Mouse (Mus musculus) CH12.LX (cell line): ENCODE results near the gene Luc7l. TPM values are rescaled to one million over a fixed set of nuclear protein-coding genes. Genes with fewer than 3 reads are reported as not detected.

ENCODE experiments used
- DNase-seq: peaks from one replicate; pipeline ENCODE4 v3.0.0-alpha.2; 2013; ENCODE audit errors: extremely low read depth
- H3K27ac ChIP-seq: 2 replicates; pipeline ENCODE4 v1.5.1; 2012; ENCODE audit warnings: low read depth, mild to moderate bottlenecking, control low read depth, moderate library complexity; ENCODE audit not compliant: insufficient read depth
- H3K27me3 ChIP-seq: replicated peaks from 2 replicates; pipeline ENCODE3; 2012; ENCODE audit warnings: inconsistent platforms
- H3K36me3 ChIP-seq, 2 experiments: replicated peaks in 1 of 2; 2 replicates each; pipeline versions ENCODE3 to v1.6.1; 2012; ENCODE audit warnings: inconsistent platforms in 1 of 2, low read length in 1 of 2, mild to moderate bottlenecking in 1 of 2, mixed read lengths in 1 of 2, moderate library complexity in 1 of 2; ENCODE audit not compliant: control insufficient read depth in 1 of 2, insufficient read depth in 1 of 2
- H3K4me1 ChIP-seq, 2 experiments: 2 replicates each; pipeline ENCODE4 v1.6.1; 2012; ENCODE audit warnings: inconsistent platforms in 1 of 2, moderate library complexity in 1 of 2; ENCODE audit not compliant: insufficient read depth in 2 of 2, control insufficient read depth in 1 of 2
- H3K4me2 ChIP-seq: 2 replicates; pipeline ENCODE4 v1.6.1; 2012; ENCODE audit warnings: low read depth, mild to moderate bottlenecking, control low read depth; ENCODE audit not compliant: poor library complexity, insufficient read depth, severe bottlenecking
- H3K4me3 ChIP-seq, 3 experiments: fragments of 150-350 bp in 1 of 3; sonication (generic) in 1 of 3; replicated peaks in 1 of 3; 2 replicates each; pipeline versions ENCODE3 to v1.5.1; 2011 to 2012; ENCODE audit warnings: low read depth in 2 of 3, low read length in 2 of 3, mild to moderate bottlenecking in 2 of 3, moderate library complexity in 2 of 3, control low read depth in 1 of 3, improper control_type of control experiment in 1 of 3, inconsistent platforms in 1 of 3, mixed read lengths in 1 of 3; ENCODE audit not compliant: poor library complexity in 1 of 3
- H3K79me2 ChIP-seq: replicated peaks from 2 replicates; pipeline ENCODE4 v1.6.1; 2012; ENCODE audit warnings: mild to moderate bottlenecking, moderate library complexity; ENCODE audit not compliant: control insufficient read depth, poor library complexity, insufficient read depth, severe bottlenecking; ENCODE audit errors: extremely low read depth
- H3K9ac ChIP-seq: 2 replicates; pipeline ENCODE4 v1.6.1; 2012; ENCODE audit warnings: low read depth, mild to moderate bottlenecking, control low read depth, moderate library complexity; ENCODE audit not compliant: insufficient read depth
- H3K9me3 ChIP-seq: replicated peaks from 2 replicates; pipeline ENCODE3; 2012; ENCODE audit warnings: low read length, inconsistent platforms, mixed read lengths
- CHD1 ChIP-seq: IDR thresholded peaks from 2 replicates; pipeline ENCODE4 v1.6.1; 2012; ENCODE audit warnings: low read depth, low read length, improper control_type of control experiment, inconsistent platforms
- CTCF ChIP-seq, 2 experiments: IDR thresholded peaks in 1 of 2; conservative IDR thresholded peaks in 1 of 2; 2 replicates each; pipeline ENCODE4 v1.5.1; 2011 to 2012; ENCODE audit warnings: low read depth in 2 of 2, low read length in 2 of 2, improper control_type of control experiment in 1 of 2, inconsistent platforms in 1 of 2, mild to moderate bottlenecking in 1 of 2, moderate library complexity in 1 of 2
- E2F4 ChIP-seq: IDR thresholded peaks from 2 replicates; pipeline ENCODE4 v1.6.1; 2011; ENCODE audit warnings: low read depth, low read length, improper control_type of control experiment; ENCODE audit not compliant: insufficient replicate concordance
- ELF1 ChIP-seq: IDR thresholded peaks from 2 replicates; pipeline ENCODE4 v1.6.1; 2014; ENCODE audit warnings: low read depth, mild to moderate bottlenecking, inconsistent platforms, low read length, improper control_type of control experiment
- EP300 ChIP-seq: IDR thresholded peaks from 2 replicates; pipeline ENCODE4 v1.6.1; 2011; ENCODE audit warnings: low read length, improper control_type of control experiment
- ETS1 ChIP-seq: conservative IDR thresholded peaks from 2 replicates; pipeline ENCODE4 v1.6.1; 2012; ENCODE audit warnings: low read depth, mild to moderate bottlenecking, inconsistent platforms, low read length, improper control_type of control experiment, moderate library complexity
- HCFC1 ChIP-seq: IDR thresholded peaks from 2 replicates; pipeline ENCODE4 v1.6.1; 2012; ENCODE audit warnings: low read depth, mild to moderate bottlenecking, inconsistent platforms, low read length, improper control_type of control experiment
- JUND ChIP-seq: conservative IDR thresholded peaks from 2 replicates; pipeline ENCODE4 v1.6.1; 2011; ENCODE audit warnings: low read depth, low read length, improper control_type of control experiment
- KAT2A ChIP-seq: IDR thresholded peaks from 2 replicates; pipeline ENCODE4 v1.6.1; 2012; ENCODE audit warnings: low read length, improper control_type of control experiment, inconsistent platforms; ENCODE audit not compliant: insufficient replicate concordance
- MAFK ChIP-seq: IDR thresholded peaks from 2 replicates; pipeline ENCODE4 v1.6.1; 2011; ENCODE audit warnings: low read length, improper control_type of control experiment; ENCODE audit not compliant: insufficient replicate concordance
- MAX ChIP-seq: IDR thresholded peaks from 2 replicates; pipeline ENCODE4 v1.6.1; 2011; ENCODE audit warnings: low read length, improper control_type of control experiment
- MAZ ChIP-seq: IDR thresholded peaks from 2 replicates; pipeline ENCODE4 v1.6.1; 2012; ENCODE audit warnings: low read depth, mild to moderate bottlenecking, inconsistent platforms, low read length, improper control_type of control experiment, moderate library complexity
- MEF2A ChIP-seq: IDR thresholded peaks from 2 replicates; pipeline ENCODE4 v1.6.1; 2014; ENCODE audit warnings: low read depth, mild to moderate bottlenecking, inconsistent platforms, low read length, improper control_type of control experiment, borderline replicate concordance
- MXI1 ChIP-seq: IDR thresholded peaks from 2 replicates; pipeline ENCODE4 v1.6.1; 2011; ENCODE audit warnings: mild to moderate bottlenecking, low read depth, low read length, improper control_type of control experiment
- PAX5 ChIP-seq: IDR thresholded peaks from 2 replicates; pipeline ENCODE4 v1.6.1; 2012; ENCODE audit warnings: low read length, inconsistent platforms, mixed read lengths
- RAD21 ChIP-seq: IDR thresholded peaks from 2 replicates; pipeline ENCODE4 v1.6.1; 2011; ENCODE audit warnings: low read depth, mild to moderate bottlenecking, low read length, improper control_type of control experiment, moderate library complexity
- RCOR1 ChIP-seq: conservative IDR thresholded peaks from 2 replicates; pipeline ENCODE4 v1.6.1; 2012; ENCODE audit warnings: low read depth, mild to moderate bottlenecking, inconsistent platforms, low read length, improper control_type of control experiment
- SMC3 ChIP-seq: IDR thresholded peaks from 2 replicates; pipeline ENCODE4 v1.6.1; 2011; ENCODE audit warnings: low read depth, low read length, improper control_type of control experiment
- UBTF ChIP-seq: IDR thresholded peaks from 2 replicates; pipeline ENCODE4 v1.6.1; 2012; ENCODE audit warnings: low read depth, mild to moderate bottlenecking, inconsistent platforms, low read length, improper control_type of control experiment, moderate library complexity
- USF1 ChIP-seq: IDR thresholded peaks from 2 replicates; pipeline ENCODE4 v1.6.1; 2014; ENCODE audit warnings: low read depth, mild to moderate bottlenecking, inconsistent platforms, low read length, improper control_type of control experiment
- USF2 ChIP-seq: conservative IDR thresholded peaks from 2 replicates; pipeline ENCODE4 v1.6.1; 2011; ENCODE audit warnings: low read depth, low read length, improper control_type of control experiment
- ZC3H11A ChIP-seq: IDR thresholded peaks from 2 replicates; pipeline ENCODE4 v1.6.1; 2012; ENCODE audit warnings: low read depth, mild to moderate bottlenecking, inconsistent platforms, low read length, improper control_type of control experiment
- ZKSCAN1 ChIP-seq: IDR thresholded peaks from 2 replicates; pipeline ENCODE4 v1.6.1; 2012; ENCODE audit warnings: low read depth, inconsistent platforms, low read length, improper control_type of control experiment, borderline replicate concordance
- ZMIZ1 ChIP-seq: IDR thresholded peaks from 2 replicates; pipeline ENCODE4 v1.6.1; 2012; ENCODE audit warnings: low read depth, mild to moderate bottlenecking, inconsistent platforms, low read length, improper control_type of control experiment
- ZNF384 ChIP-seq: IDR thresholded peaks from 2 replicates; pipeline ENCODE4 v1.6.1; 2012; ENCODE audit warnings: low read depth, low read length, improper control_type of control experiment, inconsistent platforms
- dilution Hi-C: fragments of 300-500 bp; cut with MboI; formaldehyde crosslinking; loops from 2 replicates; pipeline ENCODE4 v1.14.3; 2020; ENCODE audit warnings: low sequenced_read_pairs; ENCODE audit not compliant: extremely low pct_unique_long_range_greater_than_20kb, extremely low pct_ligation_motif_present
- in situ Hi-C: fragments of 300-500 bp; cut with MboI; formaldehyde crosslinking; loops from 3 replicates; pipeline ENCODE4 v1.14.3; 2019; ENCODE audit warnings: low sequenced_read_pairs, low pct_ligation_motif_present, low pct_unique_long_range_greater_than_20kb, mixed read lengths
- polyA plus RNA-seq: library from polyadenylated mRNA; unstranded; fragments of >175 nt; gene quantifications from 2 replicates; pipeline ENCODE4 v1.2.1, GENCODE M21; 2012; ENCODE audit warnings: low read depth; ENCODE audit not compliant: insufficient read length
- total RNA-seq, 2 experiments: library from RNA; depleted of rRNA; stranded (reverse); fragments of 300-350 nt in 1 of 2; fragments of >200 nt in 1 of 2; gene quantifications; 2 replicates each; pipeline ENCODE4 v1.2.3; 2012 to 2014

Gene Luc7l
- total and polyA plus RNA-seq, 3 experiments = 46.1 to 70.2 (median 68.6) TPM

DNA sequence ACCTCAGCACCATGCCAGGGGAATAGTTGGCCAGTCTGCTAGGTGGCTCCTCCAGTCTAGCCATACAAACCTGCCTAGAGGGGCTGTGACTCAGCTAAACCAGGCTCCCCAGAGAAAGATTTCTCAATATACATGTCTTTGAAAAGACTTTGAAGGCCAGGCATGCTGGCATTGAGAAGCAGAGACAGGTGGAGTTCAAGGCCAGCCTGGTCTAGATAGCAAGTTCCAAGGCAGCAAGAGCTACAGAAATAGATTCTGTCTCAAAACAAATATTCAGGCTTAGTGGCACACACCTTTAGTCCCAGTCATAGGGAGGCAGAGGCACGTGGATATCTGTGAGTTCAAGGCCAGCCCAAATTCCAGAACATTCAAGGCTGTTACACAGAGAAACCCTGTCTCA, 46.3 kb upstream of the Luc7l start:
- in situ Hi-C loops = no loop called here
- Histone ChIP-seq H3K4me3 (no peak overlapping the region), H3K36me3 (no peaks in the 10 kb centered on the region), H3K27ac (no peak overlapping the region), H3K9ac (no peak overlapping the region), H3K9me3 (no peaks in the 10 kb centered on the region), H3K4me1 (peaks cover 5 to 10% of the 10 kb centered on the region in 2 experiments; a peak in 3 of 4 replicates), H3K79me2 (no peaks in the 10 kb centered on the region), H3K27me3 (peaks cover 64% of the 10 kb centered on the region), H3K4me2 (no peak overlapping the region)
- dilution Hi-C loops = no loop called here
- DNase-seq = no peak
- TF ChIP-seq PAX5 (no peak), MXI1 (no peak), RCOR1 (no peak), MAZ (no peak)

DNA sequence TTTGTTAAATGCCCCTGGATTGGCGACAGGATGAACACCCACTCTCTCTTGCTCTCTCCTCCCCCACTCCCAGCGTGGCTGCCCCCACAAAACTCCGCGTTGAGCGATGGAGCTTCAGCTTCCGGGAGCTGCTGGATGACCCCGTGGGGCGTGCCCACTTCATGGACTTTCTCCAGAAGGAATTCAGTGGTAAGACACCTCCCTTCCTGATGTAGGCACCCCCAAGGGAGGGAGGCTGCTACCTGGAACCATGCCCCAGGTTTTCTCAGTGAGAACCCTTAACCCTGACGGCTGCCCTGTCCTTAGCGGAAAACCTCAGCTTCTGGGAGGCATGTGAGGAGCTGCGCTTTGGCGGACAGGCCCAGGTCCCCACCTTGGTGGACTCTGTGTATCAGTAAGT, 45.0 kb upstream of the Luc7l start, which contains the start of gene Arhgdig:
Gene Arhgdig, minus strand, starts transcription at position 101 of the 400 bp plus-strand sequence.
- peaks cover 5 to 8% of the 10 kb centered on the region in 2 experiments; a peak in 3 of 4 replicates for H3K4me1 ChIP-seq
- no peak within 1 kb of the TSS for H3K4me3 ChIP-seq
- peaks cover 51% of the 10 kb centered on the region for H3K27me3 ChIP-seq
- no peak within 1 kb of the TSS for H3K4me2 ChIP-seq
- H3K9me3 ChIP-seq = no peaks in the 10 kb centered on the region
- in situ Hi-C loops (no loop called here), dilution Hi-C loops (no loop called here)
- no peaks in the 10 kb centered on the region for H3K79me2 ChIP-seq
- no peak within 1 kb of the TSS for H3K27ac ChIP-seq
- no peak for DNase-seq
- H3K36me3 ChIP-seq = peaks cover 0 to 2% of the 10 kb centered on the region in 2 experiments
- H3K9ac ChIP-seq = no peak within 1 kb of the TSS
- TF ChIP-seq RAD21 = no peak
- TF ChIP-seq EP300 = no peak

DNA sequence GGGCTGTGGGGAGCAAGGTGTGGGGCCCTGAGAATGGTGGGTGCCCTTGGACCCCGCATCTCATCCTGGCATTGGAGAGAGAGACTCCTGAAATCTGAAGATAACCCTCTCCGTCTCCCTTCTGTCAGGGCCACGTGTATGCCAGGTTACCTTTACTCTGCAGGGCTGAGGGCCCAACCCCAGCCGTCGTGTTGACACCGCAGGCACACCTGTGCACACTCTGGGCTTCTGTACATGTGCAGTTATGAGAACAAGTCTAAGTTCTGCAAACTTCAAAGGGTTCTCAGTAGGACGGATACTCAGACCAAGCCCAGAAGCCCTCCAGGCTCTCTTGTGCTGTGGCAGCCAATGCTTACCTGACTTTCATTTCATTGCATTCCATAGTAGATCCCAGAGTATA, 40.5 kb upstream of the Luc7l start:
- no peaks in the 10 kb centered on the region for H3K9me3 ChIP-seq

More for the DNA sequence above, 40.5 kb upstream of the Luc7l start:
- TF ChIP-seq ZKSCAN1 (no peak), RAD21 (no peak), MEF2A (no peak), ZMIZ1 (no peak), ZC3H11A (no peak), MAFK (no peak), JUND (no peak), UBTF (no peak), MAX (no peak), ZNF384 (no peak), HCFC1 (no peak), USF1 (no peak), USF2 (no peak), CHD1 (no peak), ELF1 (no peak), CTCF (conservative IDR thresholded peaks at IDR 0.05 in 1 of 2, IDR thresholded peaks at IDR 0.05 in 1 of 2; ENCODE audit: low read depth in 2 of 2, low read length in 2 of 2) (no peak), ETS1 (no peak), KAT2A (no peak), SMC3 (no peak), E2F4 (no peak)
- Histone ChIP-seq H3K4me3 (no peak overlapping the region), H3K4me1 (no peaks in the 10 kb centered on the region), H3K79me2 (no peaks in the 10 kb centered on the region), H3K36me3 (peaks cover 0 to 21% of the 10 kb centered on the region in 2 experiments), H3K4me2 (no peak overlapping the region), H3K9ac (no peak overlapping the region), H3K27ac (no peak overlapping the region), H3K27me3 (peaks cover 11% of the 10 kb centered on the region)
- DNase-seq = no peak
- dilution Hi-C loops = no loop called here
- in situ Hi-C loops = no loop called here
